Mouse (Mus musculus) spleen, adult 2 months (tissue): ENCODE data around the gene Setd4.

Source experiments
- CTCF ChIP-seq: fragments of 200-500 bp; IDR thresholded peaks from 2 replicates; pipeline ENCODE4 v1.5.1; 2011; ENCODE audit warnings: mild to moderate bottlenecking, inconsistent platforms; ENCODE audit not compliant: insufficient read depth, insufficient read length, insufficient replicate concordance; ENCODE audit errors: extremely low read depth
- POLR2A ChIP-seq: fragments of 200-500 bp; IDR thresholded peaks from 2 replicates; pipeline ENCODE4 v1.6.1; 2011; ENCODE audit warnings: low read depth, low read length, inconsistent platforms

GRCm38 (mm10) chr16:93607669-93608101, 3.8 kb upstream of the Setd4 start:
- TF ChIP-seq POLR2A (peak; percentile 52; the same call in 1 of the 2 replicates), CTCF (no peak)
